Mouse (Mus musculus): ENCODE data around the gene Chrna9.

DNA sequence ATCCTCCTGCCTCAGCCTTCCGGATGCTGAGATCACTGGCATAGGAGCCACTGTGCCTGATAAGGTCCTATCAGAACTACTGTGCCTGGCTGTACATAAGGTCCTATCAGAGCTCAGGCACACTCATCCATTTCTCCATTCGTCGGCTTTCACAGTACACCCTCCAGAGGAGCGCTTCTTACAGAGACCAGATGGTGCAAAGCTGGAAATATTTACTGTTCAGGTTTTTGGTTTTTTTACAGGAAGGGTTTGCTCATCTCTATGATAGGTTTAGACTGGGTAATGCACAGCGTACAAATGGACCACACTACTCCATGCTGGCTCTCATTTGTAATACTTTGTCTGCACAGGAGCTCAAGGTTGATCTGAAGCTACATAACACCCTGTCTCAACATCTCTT, 28.6 kb downstream of the Chrna9 start:
- TF ChIP-seq CTCF (IDR thresholded peaks at IDR 0.05; ENCODE audit: control insufficient read depth, insufficient read depth, insufficient replicate concordance, low read depth, low read length), result no peak
- no peak for TF ChIP-seq POLR2A (IDR thresholded peaks at IDR 0.05; ENCODE audit: control insufficient read depth, low read depth, low read length)
